10 mouse cellular contexts compared by ENCODE assay signal in the genomic region with DNA sequence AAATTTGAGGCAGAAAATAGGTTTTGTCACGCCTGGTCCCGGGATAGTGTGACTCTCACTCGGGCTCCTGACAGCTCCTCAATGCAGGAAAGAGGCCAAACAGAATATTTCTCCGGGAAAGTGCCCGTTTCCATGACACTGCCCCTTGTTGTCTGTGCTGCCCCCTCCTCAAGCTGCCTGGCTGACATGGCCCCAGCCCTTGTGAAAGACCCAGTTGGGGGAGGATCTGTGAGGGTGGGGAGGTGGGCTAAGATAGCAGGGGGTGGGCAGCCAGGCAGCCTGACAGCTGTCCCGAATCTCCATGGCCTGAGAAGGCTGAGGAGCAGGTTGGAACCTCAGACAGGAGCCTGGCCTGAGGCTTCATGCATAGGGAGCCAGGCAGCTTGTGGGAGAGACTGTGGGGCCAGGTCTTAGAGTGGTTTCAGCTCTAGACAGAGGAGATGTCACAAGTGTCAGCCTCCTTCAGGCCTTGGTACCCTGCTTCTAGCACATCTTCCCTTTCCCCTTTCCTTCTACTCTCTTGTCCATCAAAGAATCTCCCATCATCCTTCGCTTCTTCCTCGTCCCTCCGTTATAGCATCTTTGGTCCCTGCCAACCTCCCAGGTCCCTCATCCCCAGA.
A peak's percentile ranks its signal among the peaks of the same experiment; 100 is the strongest.
DNase-seq lines count a peak whose midpoint lies in the region; ATAC-seq lines count a peak whose summit lies in the region.
"Had no signal": no experiment of that assay in that cellular context is flagged by ENCODE, and none has a peak within 500 bp of the region (broad histone marks: within the 10 kb centered on the region; RNA-seq: fewer than 3 reads in every experiment).

No protein-coding gene starts in this region.

- no peaks in the 10 kb centered on the region for H3K36me3 ChIP-seq in neural tube, embryonic 11.5 days (ENCODE audit: control insufficient read depth, insufficient read depth, low read length)
- H3K36me3 ChIP-seq in forebrain, embryonic 13.5 days (ENCODE audit: poor library complexity, severe bottlenecking), result no peaks in the 10 kb centered on the region
- no peaks in the 10 kb centered on the region for H3K36me3 ChIP-seq in limb, embryonic 10.5 days
- no peaks in the 10 kb centered on the region for H3K36me3 ChIP-seq in stomach, embryonic 16.5 days (ENCODE audit: control insufficient read depth, insufficient read depth, low read length)

- H3K4me1 ChIP-seq in neural tube, embryonic 11.5 days (ENCODE audit: control insufficient read depth, insufficient read depth, low read length), result peaks cover 35% of the 10 kb centered on the region
- peaks cover 70% of the 10 kb centered on the region for H3K4me1 ChIP-seq in forebrain, embryonic 13.5 days
- peaks cover 61% of the 10 kb centered on the region for H3K4me1 ChIP-seq in limb, embryonic 10.5 days
- peaks cover 15% of the 10 kb centered on the region for H3K4me1 ChIP-seq in stomach, embryonic 16.5 days (ENCODE audit: control insufficient read depth, insufficient read depth, low read length)

- H3K4me3 ChIP-seq in neural tube, embryonic 11.5 days (ENCODE audit: low read depth, low read length), result no peak overlapping the region
- H3K4me3 ChIP-seq in forebrain, embryonic 13.5 days, result no peak overlapping the region
- no peak overlapping the region for H3K4me3 ChIP-seq in limb, embryonic 10.5 days
- H3K4me3 ChIP-seq in stomach, embryonic 16.5 days (replicated peaks; ENCODE audit: low read length), result no peak overlapping the region

- H3K4me2 ChIP-seq in neural tube, embryonic 11.5 days (ENCODE audit: low read depth), result no peak overlapping the region; the same call in 1 of the 2 replicates
- H3K4me2 ChIP-seq in forebrain, embryonic 13.5 days, result peak overlapping the region; percentile 38
- no peak overlapping the region for H3K4me2 ChIP-seq in stomach, embryonic 16.5 days (ENCODE audit: low read depth, low read length)

- peak; percentile 79 for ATAC-seq in neural tube, embryonic 11.5 days (ENCODE audit: insufficient read depth, low FRiP score, low TSS enrichment)
- peak; percentile 43 for ATAC-seq in forebrain, embryonic 13.5 days
- ATAC-seq in stomach, embryonic 16.5 days (ENCODE audit: insufficient read depth, low FRiP score), result no peak

- 36% methylated on average over 9 of the region's 9 CpGs for WGBS in neural tube, embryonic 11.5 days
- WGBS in forebrain, embryonic 13.5 days, result 30% methylated on average over 9 of the region's 9 CpGs
- WGBS in limb, embryonic 10.5 days, result 59% methylated on average over 9 of the region's 9 CpGs
- WGBS in stomach, embryonic 16.5 days, result 50% methylated on average over 9 of the region's 9 CpGs

- peak; percentile 57 for DNase-seq in neural tube, embryonic 11.5 days (ENCODE audit: low spot score)
- DNase-seq in neural tube, embryonic 10.5 days (ENCODE audit: extremely low spot score, low spot score), result no peak
- DNase-seq in limb, embryonic 10.5 days (ENCODE audit: low spot score), result no peak
- DNase-seq in cerebellum, postnatal 14 days, result no peak
- no peak for DNase-seq in layer of hippocampus, postnatal 36 days
- DNase-seq: cerebellum, postnatal 36 days; kidney, adult 2 months; thymus, postnatal 4 days had no signal

- H3K9me3 ChIP-seq in neural tube, embryonic 11.5 days (ENCODE audit: control insufficient read depth, low read length), result no peaks in the 10 kb centered on the region
- no peaks in the 10 kb centered on the region for H3K9me3 ChIP-seq in forebrain, embryonic 13.5 days (replicated peaks)
- H3K9me3 ChIP-seq in limb, embryonic 10.5 days (replicated peaks), result no peaks in the 10 kb centered on the region
- H3K9me3 ChIP-seq in stomach, embryonic 16.5 days (replicated peaks; ENCODE audit: control insufficient read depth, low read length), result no peaks in the 10 kb centered on the region

- no peak overlapping the region for H3K27ac ChIP-seq in neural tube, embryonic 11.5 days (ENCODE audit: low read depth, low read length)
- peak overlapping the region; percentile 65 for H3K27ac ChIP-seq in forebrain, embryonic 13.5 days
- peak overlapping the region; percentile 44; the same call in 1 of the 2 replicates for H3K27ac ChIP-seq in limb, embryonic 10.5 days
- H3K27ac ChIP-seq in stomach, embryonic 16.5 days (ENCODE audit: low read length), result peak overlapping the region; percentile 39; the same call in 1 of the 2 replicates

- peaks cover 82% of the 10 kb centered on the region for H3K27me3 ChIP-seq in neural tube, embryonic 11.5 days (ENCODE audit: control insufficient read depth, insufficient read depth, low read length)
- peaks cover 52% of the 10 kb centered on the region for H3K27me3 ChIP-seq in forebrain, embryonic 13.5 days
- peaks cover 97% of the 10 kb centered on the region for H3K27me3 ChIP-seq in limb, embryonic 10.5 days (ENCODE audit: low read depth, poor library complexity, severe bottlenecking)
- peaks cover 24% of the 10 kb centered on the region for H3K27me3 ChIP-seq in stomach, embryonic 16.5 days (ENCODE audit: control insufficient read depth, insufficient read depth, low read length)

- H3K9ac ChIP-seq in neural tube, embryonic 11.5 days (ENCODE audit: low read length), result no peak overlapping the region
- no peak overlapping the region for H3K9ac ChIP-seq in forebrain, embryonic 13.5 days
- H3K9ac ChIP-seq in stomach, embryonic 16.5 days (ENCODE audit: low read length), result 0 out of 2 replicates have a peak overlapping the region, but pooled peaks have one; percentile 16
